Mouse (Mus musculus): ENCODE results near the gene Col8a2. TPM values are rescaled to one million over a fixed set of nuclear protein-coding genes. Genes with fewer than 3 reads are reported as not detected.

Col8a2 gene
- polyA plus RNA-seq, 1 experiment from 2014 or later: 18.5 TPM

DNA sequence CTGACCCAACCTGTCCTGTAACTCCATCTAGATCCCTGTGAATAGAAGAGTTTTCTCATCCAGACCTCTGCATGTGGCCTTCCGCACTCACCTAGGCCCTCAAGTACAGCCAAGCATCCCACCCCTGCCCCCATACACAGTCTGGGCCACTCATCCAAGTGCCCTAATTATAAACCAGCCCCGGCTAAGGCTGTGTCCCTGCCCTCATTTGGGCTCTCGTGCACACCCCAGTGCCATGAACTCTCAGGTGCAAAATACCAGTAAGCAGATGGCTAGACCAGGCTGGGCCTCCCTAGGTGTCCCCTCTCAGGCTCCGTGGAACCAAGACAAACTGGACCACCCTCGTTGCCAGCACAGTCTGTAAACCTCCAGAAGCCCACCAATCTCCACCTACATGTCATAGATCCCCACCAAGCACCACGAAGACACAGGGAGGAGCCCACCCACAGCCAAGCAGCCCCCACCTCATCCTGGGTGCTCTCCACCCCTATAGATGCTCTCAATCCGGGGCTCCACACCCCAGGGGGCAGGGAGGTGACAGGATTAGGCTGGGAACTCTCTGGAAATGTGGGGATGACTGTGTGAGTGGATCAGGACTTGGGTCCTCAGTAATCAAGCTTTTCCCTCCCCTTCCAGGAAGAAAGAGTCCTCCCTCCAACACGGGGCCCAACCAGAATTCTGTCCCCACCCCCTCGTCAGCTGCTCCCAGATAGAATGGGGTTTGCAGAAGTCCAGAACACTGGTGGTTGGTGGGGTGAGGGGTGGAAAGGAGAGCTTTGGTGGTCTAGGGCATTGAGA, 32.1 kb upstream of the Col8a2 start:
- peak overlapping the region; percentile 98 for H3K4me3 ChIP-seq
- no peaks in the 10 kb centered on the region for H3K9me3 ChIP-seq
- peaks cover 83% of the 10 kb centered on the region for H3K4me1 ChIP-seq (replicated peaks)
- H3K27ac ChIP-seq: peak overlapping the region; percentile 99
- no peak for DNase-seq (ENCODE audit: low spot score)
- H3K36me3 ChIP-seq: peaks cover 37% of the 10 kb centered on the region
- H3K27me3 ChIP-seq (ENCODE audit: insufficient read depth, poor library complexity, severe bottlenecking): no peaks in the 10 kb centered on the region
- whole genome bisulfite sequencing: 26% methylated on average over 9 of the region's 9 CpGs

DNA sequence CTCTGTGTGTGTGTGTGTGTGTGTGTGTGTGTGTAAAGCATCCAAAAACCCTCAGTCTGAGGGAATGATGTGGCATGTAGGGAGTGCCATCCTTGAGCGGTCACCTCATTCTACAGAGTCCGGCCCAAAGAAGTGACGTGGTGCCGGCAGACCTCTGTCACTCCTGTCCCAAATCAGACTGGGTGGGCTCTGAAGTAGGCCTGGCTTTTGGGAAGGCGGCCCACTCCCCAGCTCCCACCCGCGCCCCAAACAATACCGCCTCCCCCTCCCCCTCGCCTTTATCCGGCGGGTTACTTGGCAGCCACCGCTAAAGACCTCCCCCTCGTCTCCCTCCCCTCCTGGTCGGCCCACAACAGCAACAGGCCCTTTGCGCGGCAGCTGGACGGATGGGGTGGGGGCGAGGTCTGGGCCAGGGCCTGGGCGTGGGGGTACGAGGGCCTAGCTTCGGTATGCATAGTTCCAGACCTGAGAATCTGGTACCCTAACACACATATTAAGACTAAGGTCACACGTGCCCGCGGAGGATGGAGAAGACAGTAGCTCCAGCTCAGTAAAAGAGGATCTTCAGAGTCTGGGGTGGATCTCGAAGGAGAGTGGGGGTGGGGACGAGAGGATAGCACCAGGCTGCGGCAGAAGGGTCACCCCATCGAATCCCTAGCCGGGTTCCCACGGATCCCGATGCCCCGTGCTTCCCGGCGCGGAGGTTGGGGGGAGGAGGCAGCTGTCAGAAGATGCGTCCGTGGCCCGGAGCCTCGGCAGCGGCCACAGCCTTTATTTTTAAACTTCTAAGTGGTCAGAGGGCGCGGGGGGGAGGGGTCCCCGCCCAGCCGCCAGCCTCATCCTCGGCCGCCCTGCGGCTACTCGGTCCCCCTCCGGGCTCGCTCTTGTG, 31.2 kb upstream of the Col8a2 start:
- peaks cover 32% of the 10 kb centered on the region for H3K36me3 ChIP-seq
- H3K4me3 ChIP-seq: peak overlapping the region; percentile 98
- no peaks in the 10 kb centered on the region for H3K27me3 ChIP-seq (ENCODE audit: insufficient read depth, poor library complexity, severe bottlenecking)
- H3K9me3 ChIP-seq: no peaks in the 10 kb centered on the region
- peak overlapping the region; percentile 99 for H3K27ac ChIP-seq
- peak; percentile 73 for DNase-seq (ENCODE audit: low spot score)
- peaks cover 86% of the 10 kb centered on the region for H3K4me1 ChIP-seq (replicated peaks)
- under 1% methylated on average over 50 of the region's 50 CpGs for WGBS

DNA sequence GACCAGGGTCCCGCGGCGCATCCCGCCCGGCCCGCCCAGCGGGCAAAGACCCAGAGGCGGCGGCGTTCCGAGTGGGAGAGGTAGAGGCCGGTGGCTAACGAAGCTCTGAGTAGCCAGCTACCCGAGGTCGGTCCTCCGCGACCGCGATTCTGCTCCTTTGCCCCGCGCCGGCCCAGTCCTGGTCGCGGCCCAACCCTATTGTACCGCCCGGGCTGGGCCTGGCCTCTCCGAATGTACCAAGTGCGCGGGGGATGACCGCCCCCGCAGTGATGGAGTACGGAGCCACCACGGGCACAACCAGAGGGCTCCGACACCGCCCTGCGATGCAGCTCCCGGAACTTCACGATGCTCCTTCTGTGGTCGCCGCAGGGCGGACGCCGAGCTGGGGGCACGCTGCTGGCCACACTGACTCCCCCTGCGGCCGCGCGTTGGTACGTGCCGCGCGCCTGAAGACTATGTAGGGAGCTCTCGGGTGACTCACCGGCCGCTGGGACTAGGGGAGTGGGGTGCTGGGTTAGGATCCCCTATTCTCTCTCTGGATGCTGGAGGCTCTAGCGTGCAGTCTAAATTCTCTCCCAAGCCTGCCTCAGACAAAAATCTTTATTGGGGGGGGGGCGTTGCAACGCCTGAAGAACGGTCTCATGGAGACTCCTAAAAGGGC, 30.3 kb upstream of the Col8a2 start, which contains the start of gene Map7d1:
TSS of gene Map7d1 (minus strand) at position 213 of the 661 bp plus-strand sequence.
- Histone ChIP-seq H3K4me3 (peak within 1 kb of the TSS; percentile 98), H3K4me1 (replicated peaks) (peaks cover 86% of the 10 kb centered on the region)
- WGBS: under 1% methylated on average over 59 of the region's 59 CpGs

DNA sequence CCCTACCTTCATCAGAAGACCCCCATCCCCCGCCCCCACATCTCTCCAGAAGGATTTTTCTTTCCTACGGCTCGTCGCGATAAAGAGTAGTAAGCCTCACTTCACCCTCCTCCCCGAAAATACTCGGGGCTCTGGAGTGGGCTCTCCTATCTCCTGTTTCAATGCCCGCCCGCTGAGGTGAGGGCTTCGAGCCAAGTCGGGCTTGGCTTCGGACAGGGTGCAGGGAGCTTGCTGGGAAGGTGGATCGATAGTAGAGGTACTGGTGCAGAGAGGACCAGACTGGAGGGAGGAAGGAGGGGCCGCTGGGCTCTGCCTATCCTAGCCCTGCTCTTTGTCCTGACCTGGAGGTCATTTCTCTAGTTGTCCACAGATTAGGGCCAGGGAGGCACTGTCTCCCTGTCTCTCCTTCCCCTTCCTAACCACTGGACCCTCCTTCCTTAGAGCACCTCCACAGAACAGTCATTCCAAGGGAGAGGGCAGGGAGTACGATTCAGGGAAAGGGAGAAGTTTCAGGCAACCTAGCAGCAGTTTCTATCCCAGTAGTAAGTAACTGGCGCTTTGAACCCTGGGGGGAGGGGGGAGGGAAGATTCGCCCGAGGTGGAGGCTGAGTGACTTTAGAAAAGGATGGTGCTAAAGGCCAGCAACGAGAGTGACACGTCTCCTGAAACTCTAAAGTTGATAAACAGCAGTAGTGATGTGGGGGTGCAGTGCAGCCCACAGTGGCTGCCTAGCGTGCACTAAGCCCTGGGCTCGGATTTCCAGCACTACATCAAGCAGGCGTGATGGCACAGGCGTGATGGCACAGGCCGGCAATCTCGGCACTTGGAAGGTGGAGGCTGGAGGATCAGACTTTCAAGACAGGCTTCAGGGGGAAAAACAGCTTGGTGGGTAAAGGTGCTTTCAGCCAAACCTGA, 29.4 kb upstream of the Col8a2 start:
- peak; percentile 80 for DNase-seq (ENCODE audit: low spot score)
- Histone ChIP-seq H3K27ac (peak overlapping the region; percentile 99), H3K36me3 (peaks cover 14% of the 10 kb centered on the region), H3K4me3 (peak overlapping the region; percentile 98), H3K4me1 (replicated peaks) (peaks cover 85% of the 10 kb centered on the region), H3K27me3 (ENCODE audit: insufficient read depth, poor library complexity, severe bottlenecking) (no peaks in the 10 kb centered on the region), H3K9me3 (no peaks in the 10 kb centered on the region)
- 3% methylated on average over 26 of the region's 26 CpGs for WGBS

More for the DNA sequence above, 30.3 kb upstream of the Col8a2 start, which contains the start of gene Map7d1:
- H3K36me3 ChIP-seq: peaks cover 23% of the 10 kb centered on the region
- H3K27ac ChIP-seq: peak within 1 kb of the TSS; percentile 99
- no peaks in the 10 kb centered on the region for H3K27me3 ChIP-seq (ENCODE audit: insufficient read depth, poor library complexity, severe bottlenecking)
- H3K9me3 ChIP-seq: no peaks in the 10 kb centered on the region
- DNase-seq (ENCODE audit: low spot score): peak; percentile 90

DNA sequence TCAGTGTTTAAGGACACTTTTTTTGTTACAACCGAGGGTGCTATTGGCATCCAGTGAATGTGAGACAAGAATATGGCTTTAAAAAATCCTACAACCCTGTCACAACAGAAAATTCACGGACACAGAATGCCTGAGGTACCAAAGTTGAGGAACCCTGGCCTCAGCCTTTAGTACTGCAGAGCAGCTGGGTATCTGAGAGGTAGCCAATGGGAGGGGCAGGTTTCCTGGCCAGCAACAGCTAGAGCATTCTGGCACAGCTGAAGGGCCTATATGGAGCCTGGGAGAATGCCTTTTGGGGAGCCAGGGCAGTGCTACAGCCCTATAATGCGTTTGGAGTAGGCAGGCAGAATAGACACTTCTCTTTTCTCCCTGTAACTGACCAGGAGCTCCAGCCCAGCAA, 27.5 kb upstream of the Col8a2 start:
- Histone ChIP-seq H3K27me3 (ENCODE audit: insufficient read depth, poor library complexity, severe bottlenecking) (no peaks in the 10 kb centered on the region), H3K27ac (peak overlapping the region; percentile 91), H3K9me3 (no peaks in the 10 kb centered on the region), H3K36me3 (no peaks in the 10 kb centered on the region), H3K4me3 (peak overlapping the region; percentile 40), H3K4me1 (replicated peaks) (peaks cover 77% of the 10 kb centered on the region)
- 18% methylated on average over 3 of the region's 3 CpGs for WGBS
- DNase-seq (ENCODE audit: low spot score): no peak

DNA sequence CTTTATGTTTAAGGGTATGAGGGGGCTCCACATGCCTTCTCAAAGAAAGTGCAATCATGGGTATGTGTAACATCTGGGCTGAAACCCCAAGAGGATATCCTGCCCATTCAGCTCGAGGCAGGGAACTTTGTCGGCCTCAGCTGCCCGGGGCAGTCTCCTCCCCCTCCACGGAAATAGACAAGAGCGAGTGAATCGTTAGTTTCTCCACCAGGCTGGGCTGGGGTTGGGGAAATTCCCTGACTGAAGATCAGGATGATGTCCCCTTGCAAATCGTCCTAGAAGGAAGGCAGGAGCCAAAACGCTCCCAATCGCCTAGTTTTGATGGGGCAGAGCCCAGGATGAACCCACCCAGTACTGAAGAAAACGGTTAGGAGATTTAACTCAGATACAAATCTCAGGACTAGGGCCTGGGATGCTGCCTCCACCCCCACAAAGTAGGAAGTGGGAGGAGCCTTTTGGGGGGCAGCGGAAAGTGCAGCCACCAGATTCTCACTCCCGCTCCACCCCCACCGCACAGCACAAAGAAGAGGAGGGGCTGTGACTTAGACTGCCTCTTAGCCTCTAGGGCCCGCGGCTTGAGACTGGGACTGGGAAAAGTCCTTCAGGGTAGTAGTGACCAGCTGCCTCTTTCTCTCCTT, 27.0 kb upstream of the Col8a2 start:
- Histone ChIP-seq H3K9me3 (no peaks in the 10 kb centered on the region), H3K27me3 (ENCODE audit: insufficient read depth, poor library complexity, severe bottlenecking) (no peaks in the 10 kb centered on the region), H3K36me3 (no peaks in the 10 kb centered on the region; the same call in 1 of the 2 replicates), H3K27ac (peak overlapping the region; percentile 91), H3K4me1 (replicated peaks) (peaks cover 71% of the 10 kb centered on the region), H3K4me3 (peak overlapping the region; percentile 40)
- under 1% methylated on average over 15 of the region's 15 CpGs for WGBS
- DNase-seq (ENCODE audit: low spot score): peak; percentile 83

DNA sequence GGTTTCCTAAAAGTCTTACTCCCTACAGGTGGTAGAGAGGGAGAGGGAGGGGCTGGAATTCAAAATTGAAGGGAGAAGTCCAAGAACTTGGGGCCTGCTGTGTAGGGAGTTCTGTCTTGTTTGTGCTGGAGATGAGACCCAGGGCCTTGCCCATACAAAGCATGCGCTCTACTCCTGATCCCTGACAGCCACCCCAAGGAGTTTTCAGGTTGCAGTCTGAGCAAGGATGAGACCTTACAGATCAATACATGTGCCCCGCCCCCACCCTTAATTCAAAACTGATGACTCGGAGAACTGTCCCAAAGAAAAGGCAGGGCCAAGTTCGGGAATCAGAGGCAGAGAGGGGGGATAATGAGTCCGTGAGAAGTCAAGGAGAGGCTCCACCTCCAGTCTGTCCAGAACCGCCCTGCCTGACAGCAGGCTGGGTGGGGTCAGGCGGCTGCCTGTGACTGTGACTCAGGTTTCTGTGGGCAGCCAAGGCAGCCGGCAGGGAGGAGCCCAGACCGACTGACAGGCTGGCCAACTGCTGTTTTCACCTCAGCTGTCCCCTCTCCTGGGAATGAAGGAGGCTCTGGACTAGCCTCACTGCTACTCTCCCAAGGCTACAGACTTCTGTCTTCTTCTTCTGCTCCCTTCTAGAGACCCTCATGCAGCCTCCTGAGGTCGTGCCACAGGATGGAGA, 25.9 kb upstream of the Col8a2 start:
- WGBS: 5% methylated on average over 10 of the region's 10 CpGs
- H3K9me3 ChIP-seq: no peaks in the 10 kb centered on the region
- peak; percentile 78 for DNase-seq (ENCODE audit: low spot score)
- peak overlapping the region; percentile 40 for H3K4me3 ChIP-seq
- no peaks in the 10 kb centered on the region; the same call in 1 of the 2 replicates for H3K36me3 ChIP-seq
- H3K27me3 ChIP-seq (ENCODE audit: insufficient read depth, poor library complexity, severe bottlenecking): no peaks in the 10 kb centered on the region
- H3K4me1 ChIP-seq (replicated peaks): peaks cover 64% of the 10 kb centered on the region
- peak overlapping the region; percentile 91 for H3K27ac ChIP-seq

DNA sequence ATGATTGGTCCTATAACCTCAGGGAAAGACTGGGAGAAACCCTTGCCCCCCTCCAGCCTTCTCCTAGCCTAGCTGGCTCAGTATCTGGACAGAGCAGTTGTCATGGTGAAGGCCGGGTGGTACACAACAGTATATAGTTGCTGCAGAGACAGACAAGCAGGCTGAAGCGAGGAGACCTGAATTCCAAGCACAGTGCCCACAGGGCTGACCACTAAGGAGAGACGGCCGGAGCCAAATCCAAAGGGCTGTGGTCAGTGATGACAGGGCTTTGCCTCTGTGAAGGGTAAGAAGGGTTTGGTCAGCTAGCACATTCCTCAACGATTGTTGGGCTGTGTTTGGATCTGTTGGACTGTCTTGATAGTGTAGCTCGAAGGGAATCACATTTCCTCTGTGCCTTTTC, 25.3 kb upstream of the Col8a2 start:
- no peaks in the 10 kb centered on the region for H3K9me3 ChIP-seq
- H3K27ac ChIP-seq: peak overlapping the region; percentile 91
- H3K4me1 ChIP-seq (replicated peaks): peaks cover 64% of the 10 kb centered on the region
- no peaks in the 10 kb centered on the region; the same call in 1 of the 2 replicates for H3K36me3 ChIP-seq
- peak overlapping the region; percentile 40 for H3K4me3 ChIP-seq
- whole genome bisulfite sequencing: 73% methylated on average over 6 of the region's 6 CpGs
- no peaks in the 10 kb centered on the region for H3K27me3 ChIP-seq (ENCODE audit: insufficient read depth, poor library complexity, severe bottlenecking)
- DNase-seq (ENCODE audit: low spot score): no peak

DNA sequence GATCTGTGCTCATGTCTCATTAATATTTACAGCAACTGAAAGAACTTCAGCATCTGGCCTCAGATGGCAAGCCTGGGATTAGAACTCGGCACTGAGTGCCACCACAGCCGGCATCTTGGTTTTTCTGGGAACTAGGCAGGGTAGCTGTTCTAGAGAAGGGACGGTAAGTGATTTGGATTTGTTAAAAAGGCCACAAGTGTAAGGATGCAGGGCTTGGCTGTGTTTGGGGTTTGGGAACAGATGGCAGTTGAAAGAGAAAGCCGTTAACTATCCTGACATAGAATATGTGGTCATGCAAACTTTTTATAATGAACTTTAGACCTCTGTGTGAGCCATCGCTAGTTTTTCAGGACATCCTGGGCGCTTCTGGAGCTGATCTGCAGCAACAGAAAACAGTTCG, 24.9 kb upstream of the Col8a2 start:
- H3K27ac ChIP-seq: peak overlapping the region; percentile 91
- H3K4me1 ChIP-seq (replicated peaks): peaks cover 62% of the 10 kb centered on the region

DNA sequence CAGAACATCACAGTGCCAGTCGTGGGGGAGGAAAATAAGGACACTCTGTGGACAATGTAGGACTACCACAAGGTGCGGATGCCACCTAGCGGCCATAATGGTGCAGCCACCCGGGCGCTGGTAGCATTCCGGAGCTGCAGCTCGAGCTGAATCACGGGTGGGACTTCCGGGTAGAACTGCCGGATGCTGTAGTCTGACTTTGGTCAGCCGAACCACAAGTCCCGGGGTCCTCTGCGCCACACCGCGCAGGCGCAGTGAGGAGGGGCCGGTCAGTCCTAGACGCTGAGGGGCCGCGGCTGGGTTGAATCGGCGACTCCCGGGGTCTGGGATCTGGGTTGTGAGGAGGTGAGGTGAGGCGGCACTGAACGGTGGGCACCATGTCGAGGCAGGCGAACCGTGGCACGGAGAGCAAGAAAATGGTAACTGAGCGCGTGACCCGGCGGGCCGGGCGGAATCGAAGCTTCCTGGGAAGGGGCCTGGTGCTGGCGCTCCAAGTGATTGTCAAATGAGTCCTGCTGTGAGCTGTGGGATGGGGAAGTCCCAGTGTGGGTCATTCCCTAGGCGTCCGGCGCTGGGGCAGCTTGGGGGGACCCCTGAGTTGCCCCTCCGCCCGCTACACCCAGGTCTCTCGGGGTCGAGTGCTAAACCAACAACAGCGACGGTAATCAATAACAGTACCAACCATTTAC, 24.3 kb upstream of the Col8a2 start, which contains the start of gene Trappc3:
TSS of gene Trappc3 (plus strand) at position 207 of the 689 bp plus-strand sequence.
- under 1% methylated on average over 46 of the region's 46 CpGs for WGBS
- no peaks in the 10 kb centered on the region for H3K9me3 ChIP-seq
- H3K27ac ChIP-seq: peak within 1 kb of the TSS; percentile 91
- no peaks in the 10 kb centered on the region; the same call in 1 of the 2 replicates for H3K36me3 ChIP-seq
- H3K4me3 ChIP-seq: peak within 1 kb of the TSS; percentile 88
- H3K4me1 ChIP-seq (replicated peaks): peaks cover 56% of the 10 kb centered on the region
- H3K27me3 ChIP-seq (ENCODE audit: insufficient read depth, poor library complexity, severe bottlenecking): no peaks in the 10 kb centered on the region
- peak; percentile 99 for DNase-seq (ENCODE audit: low spot score)

More for the DNA sequence above, 24.9 kb upstream of the Col8a2 start:
- no peaks in the 10 kb centered on the region for H3K27me3 ChIP-seq (ENCODE audit: insufficient read depth, poor library complexity, severe bottlenecking)
- WGBS: 56% methylated on average over 7 of the region's 7 CpGs
- peak overlapping the region; percentile 88 for H3K4me3 ChIP-seq
- H3K36me3 ChIP-seq: no peaks in the 10 kb centered on the region; the same call in 1 of the 2 replicates
- DNase-seq (ENCODE audit: low spot score): no peak
- H3K9me3 ChIP-seq: no peaks in the 10 kb centered on the region

All from hindbrain, embryonic 10.5 days (tissue).